Mouse (Mus musculus) embryonic facial prominence, embryonic 14.5 days (tissue): ENCODE results near the gene Cers6. TPM values are rescaled to one million over a fixed set of nuclear protein-coding genes. Genes with fewer than 3 reads are reported as not detected.

Experiments
- ATAC-seq: fragments of 200-750 bp; cut with Nextera tagmentation; 2 replicates; pipeline ENCODE4 v1.8.0; 2017; ENCODE audit warnings: low read depth, moderate number of reproducible peaks, moderate TSS enrichment
- DNase-seq: peaks from one replicate; pipeline ENCODE4 v3.0.0-alpha.2; 2015; ENCODE audit warnings: low spot score
- H3K27ac ChIP-seq: fragments of 300-500 bp; sonication (generic); replicated peaks from 2 replicates; pipeline ENCODE4 v1.5.1; 2014; ENCODE audit warnings: low read depth, mild to moderate bottlenecking, low read length, moderate library complexity
- H3K27me3 ChIP-seq: fragments of 300-500 bp; sonication (generic); replicated peaks from 2 replicates; pipeline ENCODE4 v1.6.1; 2014; ENCODE audit warnings: low read length; ENCODE audit not compliant: control insufficient read depth, insufficient read depth
- H3K36me3 ChIP-seq: fragments of 300-500 bp; sonication (generic); 2 replicates; pipeline ENCODE4 v1.6.1; 2014; ENCODE audit warnings: low read length, mixed read lengths; ENCODE audit not compliant: control insufficient read depth, insufficient read depth
- H3K4me1 ChIP-seq: fragments of 300-500 bp; sonication (generic); 2 replicates; pipeline ENCODE4 v1.6.1; 2014; ENCODE audit warnings: antibody characterized with exemption, low read length; ENCODE audit not compliant: control insufficient read depth, insufficient read depth
- H3K4me2 ChIP-seq: fragments of 300-500 bp; sonication (generic); 2 replicates; pipeline ENCODE4 v1.6.1; 2014; ENCODE audit warnings: low read depth, mild to moderate bottlenecking, low read length, moderate library complexity, mixed read lengths
- H3K4me3 ChIP-seq: fragments of 300-500 bp; sonication (generic); 2 replicates; pipeline ENCODE4 v1.5.1; 2014; ENCODE audit warnings: low read depth, mild to moderate bottlenecking, low read length
- H3K9ac ChIP-seq: fragments of 300-500 bp; sonication (generic); 2 replicates; pipeline ENCODE4 v1.6.1; 2014; ENCODE audit warnings: low read depth, mild to moderate bottlenecking, low read length, moderate library complexity, mixed read lengths
- H3K9me3 ChIP-seq: fragments of 300-500 bp; sonication (generic); 2 replicates; pipeline ENCODE4 v1.6.1; 2016; ENCODE audit warnings: low read length; ENCODE audit not compliant: control insufficient read depth
- WGBS: fragments of 180-500 bp; shearing (Covaris S2); extraction: QIAGEN DNeasy Blood & Tissue Kit; methylation state at CpG from one replicate; pipeline ENCODE4 v1.1.7; 2014; 5-methylcytosine and 5-hydroxymethylcytosine counted together
- polyA plus RNA-seq: library from polyadenylated mRNA; unstranded; fragments of >200 nt; fragmentation: Nextera tagmentation; extraction: Ambion mirVana; gene quantifications from 2 replicates; pipeline ENCODE4 v1.2.1, GENCODE M21; 2014

The Cers6 gene
- polyA plus RNA-seq, 1 experiment from 2014 or later, result 24.3 TPM

GRCm38 (mm10) chr2:68924344-68924743, 63.1 kb downstream of the Cers6 start:
- ATAC-seq (no peak), DNase-seq (no peak)
- Histone ChIP-seq H3K27ac (no peak overlapping the region), H3K9me3 (no peaks in the 10 kb centered on the region), H3K27me3 (no peaks in the 10 kb centered on the region), H3K4me3 (no peak overlapping the region), H3K4me2 (no peak overlapping the region), H3K36me3 (no peaks in the 10 kb centered on the region), H3K4me1 (no peaks in the 10 kb centered on the region; the same call in none of the 2 replicates), H3K9ac (no peak overlapping the region)
- WGBS, result 84% methylated on average over 9 of the region's 9 CpGs

- no peaks in the 10 kb centered on the region; the same call in none of the 2 replicates for H3K4me1 ChIP-seq
- no peak overlapping the region for H3K4me3 ChIP-seq
- 0 out of 2 replicates have a peak overlapping the region, but pooled peaks have one; percentile 21 for H3K27ac ChIP-seq
- no peaks in the 10 kb centered on the region for H3K36me3 ChIP-seq
- H3K27me3 ChIP-seq, result no peaks in the 10 kb centered on the region
- no peaks in the 10 kb centered on the region for H3K9me3 ChIP-seq
- 55% methylated on average over 6 of the region's 6 CpGs for WGBS
- peak; percentile 93 for ATAC-seq
- no peak overlapping the region; the same call in 1 of the 2 replicates for H3K9ac ChIP-seq
- H3K4me2 ChIP-seq, result no peak overlapping the region; the same call in 1 of the 2 replicates
- DNase-seq, result peak; percentile 87
Measured at GRCm38 (mm10) chr2:68925542-68925941, 64.3 kb downstream of the Cers6 start.

GRCm38 (mm10) chr2:68926913-68927790, 65.9 kb downstream of the Cers6 start:
- Histone ChIP-seq H3K4me3 (no peak overlapping the region), H3K4me1 (no peaks in the 10 kb centered on the region; the same call in none of the 2 replicates), H3K4me2 (no peak overlapping the region), H3K27ac (no peak overlapping the region), H3K36me3 (no peaks in the 10 kb centered on the region), H3K9ac (no peak overlapping the region), H3K27me3 (no peaks in the 10 kb centered on the region), H3K9me3 (no peaks in the 10 kb centered on the region)
- WGBS, result 80% methylated on average over 10 of the region's 10 CpGs
- no peak for DNase-seq
- peak; percentile 71; the same call in 1 of the 2 replicates for ATAC-seq

GRCm38 (mm10) chr2:68932240-68932639, 71.0 kb downstream of the Cers6 start:
- ATAC-seq, result no peak
- Histone ChIP-seq H3K27me3 (no peaks in the 10 kb centered on the region), H3K9ac (no peak overlapping the region), H3K4me1 (no peaks in the 10 kb centered on the region), H3K4me2 (no peak overlapping the region), H3K4me3 (no peak overlapping the region), H3K27ac (no peak overlapping the region), H3K36me3 (no peaks in the 10 kb centered on the region), H3K9me3 (no peaks in the 10 kb centered on the region)
- no peak for DNase-seq
- 65% methylated on average over 4 of the region's 4 CpGs for WGBS

- 69% methylated on average over 4 of the region's 4 CpGs for WGBS
- no peak overlapping the region for H3K9ac ChIP-seq
Measured at GRCm38 (mm10) chr2:68932656-68933055, 71.4 kb downstream of the Cers6 start.

GRCm38 (mm10) chr2:68934651-68935050, 73.4 kb downstream of the Cers6 start:
- no peak overlapping the region for H3K4me3 ChIP-seq
- no peak for DNase-seq
- no peaks in the 10 kb centered on the region for H3K9me3 ChIP-seq
- no peak overlapping the region for H3K9ac ChIP-seq
- 82% methylated on average over 6 of the region's 6 CpGs for WGBS
- H3K27ac ChIP-seq, result no peak overlapping the region
- ATAC-seq, result no peak
- no peak overlapping the region for H3K4me2 ChIP-seq
- H3K27me3 ChIP-seq, result no peaks in the 10 kb centered on the region
- H3K4me1 ChIP-seq, result no peaks in the 10 kb centered on the region
- H3K36me3 ChIP-seq, result no peaks in the 10 kb centered on the region

More at GRCm38 (mm10) chr2:68932656-68933055, 71.4 kb downstream of the Cers6 start:
- H3K4me1 ChIP-seq, result no peaks in the 10 kb centered on the region
- no peaks in the 10 kb centered on the region for H3K9me3 ChIP-seq
- no peak overlapping the region for H3K4me2 ChIP-seq
- H3K27me3 ChIP-seq, result no peaks in the 10 kb centered on the region
- ATAC-seq, result no peak
- DNase-seq, result no peak
- H3K4me3 ChIP-seq, result no peak overlapping the region
- no peaks in the 10 kb centered on the region for H3K36me3 ChIP-seq
- no peak overlapping the region for H3K27ac ChIP-seq

GRCm38 (mm10) chr2:68935721-68936294, 74.6 kb downstream of the Cers6 start:
- WGBS, result 88% methylated on average over 2 of the region's 2 CpGs
- no peaks in the 10 kb centered on the region for H3K4me1 ChIP-seq
- H3K9me3 ChIP-seq, result no peaks in the 10 kb centered on the region
- no peak for DNase-seq
- H3K4me3 ChIP-seq, result no peak overlapping the region
- H3K4me2 ChIP-seq, result no peak overlapping the region
- no peak overlapping the region for H3K27ac ChIP-seq
- no peaks in the 10 kb centered on the region for H3K27me3 ChIP-seq
- no peaks in the 10 kb centered on the region for H3K36me3 ChIP-seq
- H3K9ac ChIP-seq, result no peak overlapping the region
- ATAC-seq, result no peak

GRCm38 (mm10) chr2:68936773-68937172, 75.5 kb downstream of the Cers6 start:
- DNase-seq, result no peak
- Histone ChIP-seq H3K27me3 (no peaks in the 10 kb centered on the region), H3K9ac (no peak overlapping the region), H3K9me3 (peaks cover 3% of the 10 kb centered on the region; the same call in 1 of the 2 replicates), H3K4me3 (no peak overlapping the region), H3K4me2 (no peak overlapping the region), H3K27ac (no peak overlapping the region), H3K36me3 (no peaks in the 10 kb centered on the region), H3K4me1 (no peaks in the 10 kb centered on the region)
- WGBS, result 79% methylated on average over 4 of the region's 4 CpGs
- no peak for ATAC-seq
